Mouse (Mus musculus) hindbrain, embryonic 14.5 days (tissue): ENCODE data around the gene Rps6ka2. TPM values are rescaled to one million over a fixed set of nuclear protein-coding genes. Genes with fewer than 3 reads are reported as not detected.

ENCODE experiments used
- ATAC-seq: fragments of 200-750 bp; cut with Nextera tagmentation; 2 replicates; pipeline ENCODE4 v1.8.0; 2017; ENCODE audit warnings: moderate number of reproducible peaks, mild to moderate bottlenecking, moderate TSS enrichment, moderate library complexity; ENCODE audit not compliant: low FRiP score
- DNase-seq: peaks from one replicate; pipeline ENCODE4 v3.0.0-alpha.2; 2015; ENCODE audit warnings: low spot score
- H3K27ac ChIP-seq: fragments of 300-500 bp; sonication (generic); 2 replicates; pipeline ENCODE4 v1.5.1; 2014; ENCODE audit warnings: mild to moderate bottlenecking, moderate library complexity
- H3K27me3 ChIP-seq: fragments of 300-500 bp; sonication (generic); 2 replicates; pipeline ENCODE4 v1.6.1; 2014; ENCODE audit warnings: mild to moderate bottlenecking, low read length, mixed read lengths; ENCODE audit not compliant: control insufficient read depth, insufficient read depth
- H3K36me3 ChIP-seq: fragments of 300-500 bp; sonication (generic); replicated peaks from 2 replicates; pipeline ENCODE4 v1.6.1; 2014; ENCODE audit not compliant: control insufficient read depth, insufficient read depth
- H3K4me1 ChIP-seq: fragments of 300-500 bp; sonication (generic); replicated peaks from 2 replicates; pipeline ENCODE4 v1.6.1; 2014; ENCODE audit warnings: antibody characterized with exemption, low read length, mixed read lengths; ENCODE audit not compliant: control insufficient read depth, insufficient read depth
- H3K4me2 ChIP-seq: fragments of 300-500 bp; sonication (generic); replicated peaks from 2 replicates; pipeline ENCODE4 v1.6.1; 2014; ENCODE audit warnings: mild to moderate bottlenecking, moderate library complexity
- H3K4me3 ChIP-seq: fragments of 300-500 bp; sonication (generic); replicated peaks from 2 replicates; pipeline ENCODE4 v1.5.1; 2014; ENCODE audit warnings: mild to moderate bottlenecking, low read length
- H3K9ac ChIP-seq: fragments of 300-500 bp; sonication (generic); 2 replicates; pipeline ENCODE4 v1.6.1; 2014
- H3K9me3 ChIP-seq: fragments of 300-500 bp; sonication (generic); 2 replicates; pipeline ENCODE4 v1.6.1; 2016; ENCODE audit warnings: low read length; ENCODE audit not compliant: control insufficient read depth
- WGBS: fragments of 180-500 bp; shearing (Covaris S2); extraction: QIAGEN DNeasy Blood & Tissue Kit; methylation state at CpG from one replicate; pipeline ENCODE4 v1.1.7; 2014; 5-methylcytosine and 5-hydroxymethylcytosine counted together
- polyA plus RNA-seq: library from polyadenylated mRNA; unstranded; fragments of >200 nt; fragmentation: Nextera tagmentation; extraction: Ambion mirVana; gene quantifications from 2 replicates; pipeline ENCODE4 v1.2.1, GENCODE M21; 2014

Gene Rps6ka2
- polyA plus RNA-seq, 1 experiment from 2014 or later = 24.4 TPM

GRCm38 (mm10) chr17:7214061-7214460 lies 44.1 kb downstream of the Rps6ka2 start:
- no peak overlapping the region for H3K4me3 ChIP-seq
- H3K36me3 ChIP-seq = no peaks in the 10 kb centered on the region
- no peak overlapping the region for H3K27ac ChIP-seq
- ATAC-seq = no peak
- H3K9me3 ChIP-seq = no peaks in the 10 kb centered on the region
- H3K9ac ChIP-seq = no peak overlapping the region
- H3K4me2 ChIP-seq = no peak overlapping the region
- 89% methylated on average over 3 of the region's 3 CpGs for WGBS
- peaks cover 15% of the 10 kb centered on the region for H3K4me1 ChIP-seq
- no peaks in the 10 kb centered on the region for H3K27me3 ChIP-seq
- no peak for DNase-seq

DNA sequence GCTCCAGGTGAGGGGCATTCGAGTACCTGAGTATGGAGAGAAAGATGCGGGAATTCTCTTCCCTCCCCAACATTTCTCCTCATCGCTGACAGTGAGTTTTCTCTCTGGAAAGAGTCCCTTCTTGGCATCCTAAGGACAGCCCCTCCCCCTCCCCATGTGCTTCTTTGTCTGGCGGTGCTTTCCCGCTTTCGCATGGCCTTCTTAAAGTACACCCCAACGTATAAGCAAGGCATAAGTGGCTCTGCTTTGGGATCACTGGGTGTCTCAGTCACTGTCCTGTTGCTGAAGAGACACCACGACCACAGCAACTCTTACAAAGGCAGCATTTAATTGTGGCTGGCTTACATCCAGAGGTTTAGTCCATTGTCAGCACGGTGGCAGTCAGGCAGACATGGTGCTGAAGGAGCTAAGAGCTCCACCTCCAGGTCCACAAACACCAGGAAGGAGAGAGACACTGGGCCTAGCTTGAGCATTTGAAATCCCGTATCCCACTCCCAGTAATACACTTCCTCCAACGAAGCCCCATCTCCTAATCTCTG lies 47.9 kb downstream of the Rps6ka2 start:
- peak overlapping the region; percentile 43; the same call in 1 of the 2 replicates for H3K27ac ChIP-seq

GRCm38 (mm10) chr17:7218396-7218795 lies 48.5 kb downstream of the Rps6ka2 start:
- Histone ChIP-seq H3K4me1 (peaks cover 19% of the 10 kb centered on the region), H3K4me3 (no peak overlapping the region), H3K27ac (peak overlapping the region; percentile 43), H3K9me3 (no peaks in the 10 kb centered on the region), H3K9ac (no peak overlapping the region), H3K4me2 (no peak overlapping the region), H3K27me3 (no peaks in the 10 kb centered on the region), H3K36me3 (no peaks in the 10 kb centered on the region)
- DNase-seq = no peak
- 79% methylated on average over 9 of the region's 9 CpGs for WGBS
- ATAC-seq = no peak

More for the DNA sequence above, 47.9 kb downstream of the Rps6ka2 start:
- no peaks in the 10 kb centered on the region for H3K27me3 ChIP-seq
- H3K9me3 ChIP-seq = no peaks in the 10 kb centered on the region
- H3K4me2 ChIP-seq = no peak overlapping the region
- WGBS = 61% methylated on average over 11 of the region's 11 CpGs
- H3K4me1 ChIP-seq = peaks cover 19% of the 10 kb centered on the region
- no peak overlapping the region for H3K4me3 ChIP-seq
- ATAC-seq (no peak), DNase-seq (no peak)
- H3K9ac ChIP-seq = no peak overlapping the region
- no peaks in the 10 kb centered on the region for H3K36me3 ChIP-seq

DNA sequence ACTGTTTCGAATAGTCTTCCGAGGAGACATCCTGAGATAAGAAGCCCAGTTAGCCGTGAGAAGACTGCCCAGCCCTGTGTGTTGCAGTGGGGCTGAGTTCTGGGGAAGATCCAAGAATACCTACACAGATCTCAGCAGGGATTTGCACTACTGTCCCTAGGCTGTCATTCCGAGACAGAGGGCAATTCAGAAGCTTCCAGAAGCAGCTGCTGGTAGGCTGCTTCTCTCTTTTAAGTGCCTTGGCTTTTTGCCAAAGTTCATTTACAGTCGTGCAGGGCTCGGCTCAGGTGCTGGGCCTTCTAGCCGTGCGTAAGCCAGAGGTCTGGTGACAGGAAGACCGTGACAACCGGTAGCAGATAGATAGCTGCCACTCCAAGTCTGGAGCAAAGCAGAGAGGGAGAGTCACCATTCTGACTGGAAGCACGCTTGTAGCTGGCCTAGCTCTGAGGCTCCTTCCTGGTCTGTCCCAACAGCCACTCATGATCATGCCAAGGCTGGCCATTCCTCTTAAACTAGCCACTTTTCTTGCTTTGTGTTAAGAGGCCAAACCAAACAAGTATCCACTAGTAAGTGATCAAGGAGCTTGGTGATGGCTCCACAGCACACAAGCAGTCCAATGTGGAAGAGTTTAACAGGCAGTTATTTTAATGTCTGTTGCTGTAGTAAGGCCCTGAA lies 49.3 kb downstream of the Rps6ka2 start:
- Histone ChIP-seq H3K4me2 (no peak overlapping the region), H3K4me3 (no peak overlapping the region), H3K9ac (no peak overlapping the region), H3K9me3 (no peaks in the 10 kb centered on the region), H3K36me3 (no peaks in the 10 kb centered on the region), H3K4me1 (peaks cover 19% of the 10 kb centered on the region), H3K27ac (0 out of 2 replicates have a peak overlapping the region, but pooled peaks have one; percentile 1), H3K27me3 (no peaks in the 10 kb centered on the region)
- ATAC-seq = no peak
- 42% methylated on average over 11 of the region's 11 CpGs for WGBS
- DNase-seq = peak; percentile 42

DNA sequence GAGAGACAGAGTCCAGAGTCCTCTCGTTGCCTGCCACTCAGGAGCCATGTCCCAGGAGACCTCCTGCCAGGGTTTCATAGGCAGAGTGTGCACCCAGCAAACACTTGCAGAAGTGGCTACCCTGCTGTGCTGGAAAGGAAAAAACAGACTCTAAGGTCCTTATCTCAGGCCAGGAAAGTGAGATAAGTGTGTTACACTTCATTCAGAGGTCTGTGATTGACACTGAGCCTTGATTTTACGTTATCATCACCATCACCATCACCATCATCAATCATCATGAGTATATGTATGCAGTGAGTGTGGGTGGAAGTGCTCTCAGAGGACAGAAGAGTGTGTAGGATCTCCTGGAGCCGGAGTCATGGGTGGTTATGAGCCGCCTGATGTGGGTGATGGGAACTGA lies 51.4 kb downstream of the Rps6ka2 start:
- ATAC-seq = no peak
- H3K27me3 ChIP-seq = no peaks in the 10 kb centered on the region
- H3K9me3 ChIP-seq = no peaks in the 10 kb centered on the region
- H3K4me3 ChIP-seq = no peak overlapping the region
- H3K9ac ChIP-seq = no peak overlapping the region
- no peak overlapping the region for H3K4me2 ChIP-seq
- 89% methylated on average over 4 of the region's 4 CpGs for WGBS
- no peaks in the 10 kb centered on the region for H3K36me3 ChIP-seq
- no peak for DNase-seq
- no peak overlapping the region for H3K27ac ChIP-seq
- H3K4me1 ChIP-seq = peaks cover 16% of the 10 kb centered on the region

DNA sequence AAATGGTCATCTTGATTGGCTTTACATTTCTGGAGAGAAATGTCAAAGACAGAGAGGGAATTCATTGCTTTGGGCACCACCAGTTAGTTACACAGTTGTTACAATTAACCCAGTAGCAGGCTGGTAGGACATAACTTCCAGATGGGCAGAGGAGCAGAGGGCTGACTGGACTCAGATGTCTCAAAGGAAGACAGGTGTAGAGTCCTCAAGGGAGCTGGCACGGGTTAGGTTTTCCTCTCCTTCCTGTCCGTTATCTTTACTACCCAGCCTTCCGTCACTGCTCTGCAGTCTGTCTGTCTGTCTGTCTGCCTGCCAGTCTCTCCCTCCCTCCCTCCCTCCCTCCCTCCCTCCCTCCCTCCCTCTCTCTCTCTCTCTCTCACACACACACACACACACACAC lies 52.3 kb downstream of the Rps6ka2 start:
- Histone ChIP-seq H3K4me2 (no peak overlapping the region), H3K27ac (no peak overlapping the region), H3K4me3 (no peak overlapping the region), H3K27me3 (no peaks in the 10 kb centered on the region), H3K9me3 (no peaks in the 10 kb centered on the region), H3K9ac (no peak overlapping the region), H3K4me1 (peaks cover 16% of the 10 kb centered on the region), H3K36me3 (no peaks in the 10 kb centered on the region)
- no peak for ATAC-seq
- 73% methylated on average over 3 of the region's 3 CpGs for WGBS
- DNase-seq = no peak

DNA sequence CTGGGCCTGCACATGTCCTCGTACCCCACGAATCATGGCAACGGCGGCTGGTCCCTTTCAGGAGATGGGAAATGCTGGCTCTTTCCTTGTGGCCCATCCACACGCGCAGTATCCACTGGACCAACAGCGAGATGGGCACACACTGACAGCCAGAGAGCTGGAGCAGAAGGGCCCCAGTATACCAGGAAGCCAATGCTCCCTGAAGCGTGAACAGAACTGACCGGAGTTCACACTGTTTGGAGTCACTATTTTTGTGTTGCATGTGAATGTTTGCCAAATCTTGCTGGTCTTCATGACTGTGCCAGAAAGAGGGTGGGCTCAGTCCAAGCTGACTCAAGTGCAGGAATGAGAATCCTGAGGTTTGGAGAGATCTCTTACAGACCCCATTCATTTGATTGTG lies 58.6 kb downstream of the Rps6ka2 start:
- DNase-seq = peak; percentile 49
- WGBS = 84% methylated on average over 9 of the region's 9 CpGs
- Histone ChIP-seq H3K4me1 (0 out of 2 replicates have a peak, but pooled peaks cover 3% of the 10 kb centered on the region), H3K27ac (no peak overlapping the region), H3K27me3 (no peaks in the 10 kb centered on the region), H3K4me2 (no peak overlapping the region), H3K9ac (no peak overlapping the region), H3K4me3 (no peak overlapping the region), H3K36me3 (no peaks in the 10 kb centered on the region), H3K9me3 (no peaks in the 10 kb centered on the region)
- peak; percentile 57; the same call in 1 of the 2 replicates for ATAC-seq

- H3K4me2 ChIP-seq = no peak overlapping the region
- no peak for DNase-seq
- H3K27me3 ChIP-seq = no peaks in the 10 kb centered on the region
- 0 out of 2 replicates have a peak, but pooled peaks cover 3% of the 10 kb centered on the region for H3K4me1 ChIP-seq
- no peak overlapping the region for H3K9ac ChIP-seq
- H3K36me3 ChIP-seq = no peaks in the 10 kb centered on the region
- H3K4me3 ChIP-seq = no peak overlapping the region
- H3K9me3 ChIP-seq = no peaks in the 10 kb centered on the region
- no peak overlapping the region for H3K27ac ChIP-seq
- 83% methylated on average over 4 of the region's 4 CpGs for WGBS
- no peak for ATAC-seq
These were observed 61.4 kb downstream of the Rps6ka2 start for GRCm38 (mm10) chr17:7231312-7231711.

- Histone ChIP-seq H3K4me2 (no peak overlapping the region), H3K4me1 (0 out of 2 replicates have a peak, but pooled peaks cover 3% of the 10 kb centered on the region), H3K27me3 (no peaks in the 10 kb centered on the region), H3K4me3 (no peak overlapping the region), H3K27ac (no peak overlapping the region), H3K36me3 (no peaks in the 10 kb centered on the region), H3K9ac (no peak overlapping the region), H3K9me3 (no peaks in the 10 kb centered on the region)
- no peak for ATAC-seq
- no peak for DNase-seq
- 73% methylated on average over 8 of the region's 8 CpGs for WGBS
These were observed 61.9 kb downstream of the Rps6ka2 start for GRCm38 (mm10) chr17:7231790-7232189.
